Mouse (Mus musculus) forebrain, embryonic 11.5 days (tissue): ENCODE measurements around the gene Ccr1l1. TPM values are rescaled to one million over a fixed set of nuclear protein-coding genes. Genes with fewer than 3 reads are reported as not detected.

Experiments
- ATAC-seq: fragments of 200-750 bp; cut with Nextera tagmentation; replicated peaks from 2 replicates; pipeline ENCODE4 v1.8.0; 2017; ENCODE audit warnings: moderate TSS enrichment; ENCODE audit not compliant: low FRiP score
- DNase-seq: peaks from one replicate; pipeline ENCODE4 v3.0.0-alpha.2; 2017; ENCODE audit warnings: low spot score
- H3K27ac ChIP-seq: fragments of 300-500 bp; sonication (generic); 2 replicates; pipeline ENCODE4 v1.5.1; 2014; ENCODE audit warnings: low read depth, low read length
- H3K27me3 ChIP-seq: fragments of 300-500 bp; sonication (generic); 2 replicates; pipeline ENCODE4 v1.6.1; 2014; ENCODE audit warnings: mild to moderate bottlenecking, low read length, mixed read lengths; ENCODE audit not compliant: control insufficient read depth, insufficient read depth
- H3K36me3 ChIP-seq: fragments of 300-500 bp; sonication (generic); 2 replicates; pipeline ENCODE4 v1.6.1; 2014; ENCODE audit warnings: mild to moderate bottlenecking, low read length, moderate library complexity, mixed read lengths; ENCODE audit not compliant: control insufficient read depth, insufficient read depth
- H3K4me1 ChIP-seq: fragments of 300-500 bp; sonication (generic); replicated peaks from 2 replicates; pipeline ENCODE4 v1.6.1; 2014; ENCODE audit warnings: low read length, mixed read lengths; ENCODE audit not compliant: control insufficient read depth, insufficient read depth
- H3K4me2 ChIP-seq: fragments of 300-500 bp; sonication (generic); 2 replicates; pipeline ENCODE4 v1.6.1; 2014; ENCODE audit warnings: low read depth, mild to moderate bottlenecking, low read length, moderate library complexity, mixed read lengths; ENCODE audit not compliant: severe bottlenecking
- H3K4me3 ChIP-seq: fragments of 300-500 bp; sonication (generic); 2 replicates; pipeline ENCODE4 v1.5.1; 2014; ENCODE audit warnings: low read depth, low read length
- H3K9ac ChIP-seq: fragments of 300-500 bp; sonication (generic); 2 replicates; pipeline ENCODE4 v1.6.1; 2014; ENCODE audit warnings: low read length
- H3K9me3 ChIP-seq: fragments of 300-500 bp; sonication (generic); 2 replicates; pipeline ENCODE4 v1.6.1; 2016; ENCODE audit warnings: low read length, mixed read lengths; ENCODE audit not compliant: control insufficient read depth
- WGBS: fragments of 180-500 bp; shearing (Covaris S2); extraction: QIAGEN DNeasy Blood & Tissue Kit; methylation state at CpG from one replicate; pipeline ENCODE4 v1.1.7; 2014; 5-methylcytosine and 5-hydroxymethylcytosine counted together
- polyA plus RNA-seq: library from polyadenylated mRNA; unstranded; fragments of >200 nt; fragmentation: Nextera tagmentation; extraction: Ambion mirVana; gene quantifications from 2 replicates; pipeline ENCODE4 v1.2.1, GENCODE M21; 2014

The Ccr1l1 gene
- polyA plus RNA-seq, 1 experiment from 2014 or later: not detected

DNA sequence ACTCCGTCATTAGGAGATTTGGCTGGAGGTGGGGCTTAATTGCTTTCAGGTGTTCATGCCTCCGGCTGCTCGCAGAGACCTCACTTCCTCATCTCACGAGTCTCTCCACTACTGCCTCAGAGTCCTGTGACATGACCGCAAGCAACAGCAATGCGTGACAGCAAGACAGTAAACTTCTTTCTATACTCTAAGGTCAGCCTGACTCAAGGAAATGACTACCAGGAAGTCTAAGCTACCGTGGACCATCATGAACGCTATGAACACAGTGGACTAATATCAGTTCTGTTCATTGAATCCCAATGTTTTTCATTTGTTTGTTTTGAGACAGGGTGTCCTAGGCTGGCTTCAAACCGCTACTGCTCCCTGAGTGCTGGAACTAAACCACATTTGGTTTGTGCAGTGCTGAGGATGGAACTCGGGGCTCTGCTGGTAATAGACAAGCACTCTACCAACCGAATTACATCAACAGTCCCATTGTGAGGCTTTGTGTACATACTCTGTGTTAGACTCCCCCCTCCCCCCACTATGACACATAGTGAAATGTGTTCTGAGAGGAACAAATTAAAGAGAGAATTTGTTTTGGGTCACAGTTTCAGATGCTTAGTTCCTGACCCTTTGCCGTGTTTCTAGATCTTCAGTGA, 50.0 kb downstream of the Ccr1l1 start:
- H3K4me2 ChIP-seq: no peak overlapping the region
- no peak for ATAC-seq
- 80% methylated on average over 12 of the region's 12 CpGs for WGBS
- no peak for DNase-seq
- peaks cover 3% of the 10 kb centered on the region; the same call in 1 of the 2 replicates for H3K9me3 ChIP-seq
- H3K27me3 ChIP-seq: no peaks in the 10 kb centered on the region
- no peak overlapping the region for H3K4me3 ChIP-seq
- no peak overlapping the region for H3K27ac ChIP-seq
- H3K36me3 ChIP-seq: no peaks in the 10 kb centered on the region
- H3K4me1 ChIP-seq: 0 out of 2 replicates have a peak, but pooled peaks cover 2% of the 10 kb centered on the region
- no peak overlapping the region for H3K9ac ChIP-seq

DNA sequence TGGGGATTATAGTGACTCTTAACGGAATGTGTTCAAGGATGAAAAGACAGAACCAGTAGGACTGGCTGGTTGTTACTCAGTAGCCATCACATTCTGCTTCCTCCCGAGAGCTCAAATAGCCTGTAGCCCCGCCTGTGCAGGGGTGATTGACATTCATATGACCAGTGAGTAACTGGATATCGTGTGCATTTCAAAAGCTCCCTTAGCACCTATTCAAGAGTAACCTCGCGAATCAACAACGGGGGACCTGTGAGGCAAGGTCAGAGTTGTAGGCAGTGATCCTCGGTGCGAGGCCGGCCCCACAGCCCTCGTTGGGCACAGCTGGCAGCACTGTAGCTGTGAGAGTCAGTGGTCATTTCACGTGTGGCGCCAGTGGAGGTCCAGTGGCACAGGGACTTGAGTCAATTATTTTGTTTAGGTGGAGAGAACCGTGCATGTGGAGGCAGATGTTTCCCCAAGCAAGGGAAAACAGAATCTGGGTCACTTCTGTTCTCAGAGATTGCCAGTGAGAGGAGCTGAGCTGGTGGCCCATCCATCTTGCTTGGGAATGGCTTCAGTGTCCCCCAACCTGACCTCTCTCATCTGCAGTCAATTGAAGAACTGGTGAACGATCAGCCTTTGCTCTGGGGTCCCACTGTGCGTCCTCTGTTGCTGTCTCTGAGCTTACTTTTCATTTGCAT, 50.8 kb downstream of the Ccr1l1 start:
- no peak for DNase-seq
- Histone ChIP-seq H3K36me3 (no peaks in the 10 kb centered on the region), H3K4me1 (0 out of 2 replicates have a peak, but pooled peaks cover 2% of the 10 kb centered on the region), H3K9ac (no peak overlapping the region), H3K27me3 (no peaks in the 10 kb centered on the region), H3K9me3 (peaks cover 3% of the 10 kb centered on the region; the same call in 1 of the 2 replicates), H3K4me3 (no peak overlapping the region), H3K4me2 (no peak overlapping the region), H3K27ac (no peak overlapping the region)
- WGBS: 64% methylated on average over 16 of the region's 16 CpGs
- ATAC-seq: no peak

Other genes starting within 250 kb of the Ccr1l1 start
- 0.09 and 0.19 TPM in 2 replicates for gene Cxcr6, start 171.9 kb downstream of the Ccr1l1 start, polyA plus RNA-seq
- gene Fyco1, start 126.5 kb downstream of the Ccr1l1 start, polyA plus RNA-seq: 8.9 and 11.0 TPM in 2 replicates
- 0.04 and 0.08 TPM in 2 replicates for gene Xcr1, start 116.4 kb downstream of the Ccr1l1 start, polyA plus RNA-seq
- gene Ccr1, start 9.7 kb downstream of the Ccr1l1 start, polyA plus RNA-seq: 0.60 TPM in 2 replicates
- not detected in 2 replicates for gene Ccr3, start 43.6 kb upstream of the Ccr1l1 start, polyA plus RNA-seq
- gene Ccr2, start 123.5 kb upstream of the Ccr1l1 start, polyA plus RNA-seq: 0.11 and 0.21 TPM in 2 replicates
- gene Ccr5, start 143.1 kb upstream of the Ccr1l1 start, polyA plus RNA-seq: 0.12 and 0.55 TPM in 2 replicates